Mouse (Mus musculus) hindbrain, embryonic 16.5 days (tissue): ENCODE data around the gene Sema5a. TPM values are rescaled to one million over a fixed set of nuclear protein-coding genes. Genes with fewer than 3 reads are reported as not detected.

ENCODE experiments used
- ATAC-seq: fragments of 200-750 bp; cut with Nextera tagmentation; 2 replicates; pipeline ENCODE4 v1.8.0; 2017; ENCODE audit warnings: moderate TSS enrichment, moderate library complexity
- H3K27ac ChIP-seq: fragments of 300-500 bp; sonication (generic); 2 replicates; pipeline ENCODE4 v1.5.1; 2014; ENCODE audit warnings: low read depth, mild to moderate bottlenecking, control low read depth, low read length, moderate library complexity
- H3K27me3 ChIP-seq: fragments of 300-500 bp; sonication (generic); replicated peaks from 2 replicates; pipeline ENCODE4 v1.6.1; 2014; ENCODE audit warnings: low read length; ENCODE audit not compliant: control insufficient read depth, insufficient read depth
- H3K36me3 ChIP-seq: fragments of 300-500 bp; sonication (generic); 2 replicates; pipeline ENCODE4 v1.6.1; 2014; ENCODE audit warnings: mild to moderate bottlenecking, low read length, moderate library complexity, mixed read lengths; ENCODE audit not compliant: control insufficient read depth, insufficient read depth
- H3K4me1 ChIP-seq: fragments of 300-500 bp; sonication (generic); 2 replicates; pipeline ENCODE4 v1.6.1; 2014; ENCODE audit warnings: low read depth, low read length; ENCODE audit not compliant: control insufficient read depth, insufficient read depth
- H3K4me2 ChIP-seq: fragments of 300-500 bp; sonication (generic); 2 replicates; pipeline ENCODE4 v1.6.1; 2014; ENCODE audit warnings: mild to moderate bottlenecking, low read length, control low read depth, moderate library complexity
- H3K4me3 ChIP-seq: fragments of 300-500 bp; sonication (generic); 2 replicates; pipeline ENCODE4 v1.5.1; 2014; ENCODE audit warnings: mild to moderate bottlenecking, low read length, control low read depth, moderate library complexity
- H3K9ac ChIP-seq: fragments of 300-500 bp; sonication (generic); 2 replicates; pipeline ENCODE4 v1.6.1; 2014; ENCODE audit warnings: low read depth, mild to moderate bottlenecking, control low read depth, low read length, moderate library complexity
- H3K9me3 ChIP-seq: fragments of 300-500 bp; sonication (generic); 2 replicates; pipeline ENCODE4 v1.6.1; 2014; ENCODE audit warnings: mild to moderate bottlenecking, low read length, moderate library complexity; ENCODE audit not compliant: control insufficient read depth
- WGBS: fragments of 180-500 bp; shearing (Covaris S2); extraction: QIAGEN DNeasy Blood & Tissue Kit; methylation state at CpG from one replicate; pipeline ENCODE4 v1.1.7; 2014; 5-methylcytosine and 5-hydroxymethylcytosine counted together
- polyA plus RNA-seq: library from polyadenylated mRNA; unstranded; fragments of >200 nt; fragmentation: Nextera tagmentation; extraction: Ambion mirVana; gene quantifications from 2 replicates; pipeline ENCODE4 v1.2.1, GENCODE M21; 2015

Gene Sema5a
- polyA plus RNA-seq, 1 experiment from 2014 or later = 10.1 TPM

DNA sequence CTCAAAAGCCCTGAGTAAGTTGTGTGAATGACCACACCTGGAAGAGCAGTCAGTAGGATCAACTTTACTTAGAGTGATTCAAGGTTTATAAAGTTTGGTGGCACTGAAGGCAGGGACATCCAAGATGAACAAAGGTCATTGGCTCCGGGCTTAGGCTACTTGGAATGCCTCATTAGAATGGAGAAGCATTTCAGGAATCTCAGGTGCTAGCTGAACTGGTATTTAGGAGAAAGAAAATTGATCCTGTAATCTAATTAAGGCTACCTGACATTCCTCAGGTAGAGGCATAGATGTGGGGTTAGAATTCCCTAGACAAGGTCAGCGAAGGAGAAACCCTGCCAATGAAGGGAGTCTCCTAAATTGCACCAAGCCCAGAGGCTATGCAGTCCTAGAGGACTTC lies 171.7 kb downstream of the Sema5a start:
- H3K36me3 ChIP-seq = no peaks in the 10 kb centered on the region
- H3K9ac ChIP-seq = no peak overlapping the region
- no peak for ATAC-seq
- H3K4me1 ChIP-seq = no peaks in the 10 kb centered on the region
- no peaks in the 10 kb centered on the region for H3K27me3 ChIP-seq
- no peak overlapping the region for H3K4me2 ChIP-seq
- WGBS = 94% methylated on average over 2 of the region's 2 CpGs
- H3K9me3 ChIP-seq = no peaks in the 10 kb centered on the region
- H3K27ac ChIP-seq = no peak overlapping the region
- no peak overlapping the region for H3K4me3 ChIP-seq

DNA sequence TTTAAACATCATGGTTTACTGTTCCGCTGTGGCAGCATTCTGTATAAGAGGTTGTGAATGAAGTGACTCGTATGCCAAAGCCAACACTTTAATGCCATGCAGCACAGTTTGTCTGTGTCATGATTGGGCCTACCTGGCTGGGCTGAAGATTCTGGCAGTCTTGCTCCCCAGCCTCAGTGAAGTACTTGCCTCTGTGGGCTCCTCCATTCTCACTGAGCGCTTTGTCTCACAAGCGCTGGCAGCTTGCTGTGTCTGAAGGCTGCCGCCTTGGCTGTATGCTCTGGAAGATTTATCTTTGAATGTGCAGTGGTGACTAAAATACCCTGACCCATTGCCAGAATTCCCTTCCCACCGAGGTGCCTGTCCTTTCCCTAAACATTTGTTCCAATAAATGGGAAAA lies 178.0 kb downstream of the Sema5a start:
- Histone ChIP-seq H3K9me3 (no peaks in the 10 kb centered on the region), H3K27ac (no peak overlapping the region), H3K36me3 (no peaks in the 10 kb centered on the region), H3K4me2 (no peak overlapping the region), H3K27me3 (no peaks in the 10 kb centered on the region), H3K9ac (no peak overlapping the region; the same call in 1 of the 2 replicates), H3K4me3 (no peak overlapping the region), H3K4me1 (peaks cover 5% of the 10 kb centered on the region; the same call in 1 of the 2 replicates)
- 68% methylated on average over 6 of the region's 6 CpGs for WGBS
- ATAC-seq = peak; percentile 56

DNA sequence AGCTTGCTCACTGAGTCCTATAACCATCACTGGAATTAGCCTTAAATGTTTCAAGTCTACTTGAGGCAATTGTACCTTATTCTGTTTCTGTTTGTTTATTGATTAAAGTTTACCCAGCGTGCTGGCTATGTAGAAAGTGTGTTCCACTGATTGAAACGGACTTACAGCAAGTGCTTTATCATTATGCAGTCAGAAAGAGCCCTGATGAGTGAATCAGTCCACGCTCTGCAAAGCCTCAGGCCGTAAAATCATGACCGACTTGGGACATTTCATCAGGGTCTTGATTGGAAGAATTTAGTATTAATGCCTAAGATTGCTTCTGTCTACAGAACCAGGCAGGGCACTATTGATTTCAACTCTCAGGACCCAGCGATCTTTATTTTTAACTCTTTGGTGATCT lies 178.5 kb downstream of the Sema5a start:
- WGBS = 70% methylated on average over 6 of the region's 6 CpGs
- no peak overlapping the region for H3K4me3 ChIP-seq
- H3K9ac ChIP-seq = no peak overlapping the region
- H3K4me2 ChIP-seq = no peak overlapping the region
- H3K4me1 ChIP-seq = peaks cover 5% of the 10 kb centered on the region; the same call in 1 of the 2 replicates
- H3K9me3 ChIP-seq = no peaks in the 10 kb centered on the region
- H3K27ac ChIP-seq = no peak overlapping the region
- H3K27me3 ChIP-seq = no peaks in the 10 kb centered on the region
- no peaks in the 10 kb centered on the region for H3K36me3 ChIP-seq
- ATAC-seq = peak; percentile 12; the same call in 1 of the 2 replicates

DNA sequence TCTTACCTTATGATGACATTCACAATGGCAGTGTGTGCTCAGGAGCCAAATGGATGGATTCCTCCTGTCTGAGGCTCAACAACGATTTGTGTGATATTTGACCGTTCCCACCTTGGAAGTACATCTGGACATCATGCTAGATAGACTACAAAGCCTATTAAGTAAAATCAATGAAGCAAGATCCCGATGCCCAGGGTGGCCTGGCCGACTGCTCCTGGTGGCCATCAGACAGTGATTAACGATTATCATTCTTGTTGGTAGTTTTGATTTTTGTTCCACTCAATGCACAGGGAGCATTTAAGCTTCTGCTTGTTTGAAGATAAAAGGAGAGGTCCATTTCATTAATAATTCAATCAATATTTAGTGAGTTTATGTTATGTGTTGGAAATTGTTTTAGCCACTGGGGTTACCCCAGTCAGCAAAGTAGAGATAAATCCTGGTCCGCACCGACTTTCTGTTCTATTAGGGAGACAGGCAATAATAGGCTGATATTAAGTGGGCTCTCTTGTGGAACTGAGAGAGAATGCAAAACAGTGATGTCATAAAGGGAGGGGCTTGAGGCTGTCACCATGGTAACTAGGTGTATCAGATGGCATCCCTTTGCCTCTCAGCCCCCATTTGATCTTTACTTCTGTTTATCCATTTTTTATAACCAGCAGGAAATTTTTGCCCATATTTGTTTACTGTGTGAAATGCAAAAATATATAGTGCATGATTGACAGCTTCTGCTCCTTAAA lies 182.7 kb downstream of the Sema5a start:
- Histone ChIP-seq H3K4me3 (no peak overlapping the region), H3K9ac (no peak overlapping the region), H3K27me3 (no peaks in the 10 kb centered on the region), H3K27ac (no peak overlapping the region), H3K4me2 (no peak overlapping the region), H3K9me3 (no peaks in the 10 kb centered on the region), H3K36me3 (no peaks in the 10 kb centered on the region), H3K4me1 (peaks cover 5% of the 10 kb centered on the region; the same call in 1 of the 2 replicates)
- 59% methylated on average over 7 of the region's 7 CpGs for WGBS
- peak; percentile 41; the same call in 1 of the 2 replicates for ATAC-seq

DNA sequence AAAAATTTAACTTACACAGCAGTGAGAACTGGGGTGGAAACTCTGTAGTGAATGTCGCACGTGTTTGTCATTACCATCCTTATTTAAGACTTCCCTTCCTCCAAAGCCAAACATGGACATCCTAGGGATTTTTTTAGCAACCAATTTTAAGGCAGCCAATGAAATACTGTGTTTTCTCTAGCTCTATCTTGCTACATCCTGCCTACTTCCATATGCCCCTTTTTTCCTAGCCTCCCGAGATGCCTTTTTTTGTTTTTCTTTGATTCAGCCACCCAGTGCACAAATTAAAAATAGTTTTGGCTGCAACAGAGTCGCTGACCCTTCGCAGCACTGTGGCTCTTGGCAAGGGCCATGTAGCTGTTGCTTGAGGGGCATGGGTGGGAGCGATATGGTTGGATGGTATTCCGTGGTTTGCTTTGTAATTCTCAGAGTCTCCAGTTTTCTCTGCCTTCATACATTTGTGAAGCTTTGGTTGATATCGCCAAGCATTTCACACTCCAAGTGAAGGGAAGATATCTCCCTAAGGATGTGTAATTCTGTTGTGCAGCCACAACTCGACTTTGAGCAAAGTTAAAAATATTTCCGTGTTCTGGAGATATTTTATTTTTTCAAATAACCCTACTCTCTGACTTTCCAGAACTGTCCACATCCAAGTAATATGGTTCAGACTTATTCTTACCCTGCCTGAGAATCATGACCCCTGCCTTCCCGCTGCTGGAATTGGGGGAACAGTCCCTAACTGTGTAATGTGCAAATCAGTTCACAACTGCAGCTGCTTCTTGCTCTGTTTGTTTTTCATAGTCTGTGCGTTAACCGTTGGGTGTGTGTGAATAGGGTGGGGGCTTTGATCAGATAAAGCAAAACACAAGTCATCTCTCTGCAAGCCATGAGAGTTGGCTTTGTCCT lies 188.6 kb downstream of the Sema5a start:
- WGBS = 64% methylated on average over 13 of the region's 13 CpGs
- Histone ChIP-seq H3K36me3 (no peaks in the 10 kb centered on the region), H3K27ac (no peak overlapping the region), H3K4me1 (no peaks in the 10 kb centered on the region), H3K9ac (no peak overlapping the region), H3K27me3 (no peaks in the 10 kb centered on the region), H3K9me3 (no peaks in the 10 kb centered on the region), H3K4me2 (no peak overlapping the region), H3K4me3 (no peak overlapping the region)
- no peak; the same call in 1 of the 2 replicates for ATAC-seq

DNA sequence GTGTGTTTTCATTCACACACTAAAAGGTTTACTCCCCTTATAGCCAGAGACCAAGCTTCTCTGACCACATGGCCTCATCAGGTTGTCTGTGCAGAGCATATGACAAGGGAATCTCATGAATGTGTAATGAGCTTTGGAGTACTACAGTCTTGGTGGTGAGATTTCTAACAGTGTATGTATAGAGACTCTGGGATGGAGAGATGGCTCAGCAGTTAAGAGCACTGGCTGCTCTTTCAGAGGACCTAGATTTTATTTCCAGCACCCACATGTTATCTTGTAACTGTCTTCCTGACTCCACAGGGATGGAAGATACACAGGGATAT lies 189.2 kb downstream of the Sema5a start:
- no peak overlapping the region for H3K27ac ChIP-seq
- no peak overlapping the region for H3K9ac ChIP-seq
- no peak overlapping the region for H3K4me2 ChIP-seq
- H3K4me1 ChIP-seq = no peaks in the 10 kb centered on the region
- H3K27me3 ChIP-seq = no peaks in the 10 kb centered on the region
- no peak overlapping the region for H3K4me3 ChIP-seq
- no peaks in the 10 kb centered on the region for H3K9me3 ChIP-seq
- ATAC-seq = peak; percentile 61
- no peaks in the 10 kb centered on the region for H3K36me3 ChIP-seq

DNA sequence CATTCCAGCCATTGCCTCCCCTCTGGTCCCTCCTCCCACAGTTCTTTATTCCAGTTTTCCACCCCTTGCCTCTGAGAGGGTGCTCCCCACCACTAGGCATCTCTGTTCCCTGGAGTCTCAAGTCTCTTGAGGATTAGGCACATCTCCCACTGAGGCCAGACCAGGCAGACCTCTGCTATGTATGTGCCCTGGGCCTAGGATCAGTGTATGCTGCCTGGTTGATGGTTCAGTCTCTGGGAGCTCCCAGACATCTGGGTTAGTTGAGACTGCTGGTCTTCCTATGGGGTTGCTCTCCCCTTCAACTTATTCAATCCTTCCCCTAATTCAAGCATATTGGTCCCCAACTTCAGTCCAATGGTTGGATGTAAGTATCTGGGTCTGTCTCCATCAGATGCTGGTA lies 189.7 kb downstream of the Sema5a start:
- H3K4me1 ChIP-seq = no peaks in the 10 kb centered on the region
- no peak for ATAC-seq
- H3K9me3 ChIP-seq = no peaks in the 10 kb centered on the region
- H3K4me2 ChIP-seq = no peak overlapping the region
- H3K9ac ChIP-seq = no peak overlapping the region
- no peaks in the 10 kb centered on the region for H3K27me3 ChIP-seq
- no peaks in the 10 kb centered on the region for H3K36me3 ChIP-seq
- H3K4me3 ChIP-seq = no peak overlapping the region
- H3K27ac ChIP-seq = no peak overlapping the region

DNA sequence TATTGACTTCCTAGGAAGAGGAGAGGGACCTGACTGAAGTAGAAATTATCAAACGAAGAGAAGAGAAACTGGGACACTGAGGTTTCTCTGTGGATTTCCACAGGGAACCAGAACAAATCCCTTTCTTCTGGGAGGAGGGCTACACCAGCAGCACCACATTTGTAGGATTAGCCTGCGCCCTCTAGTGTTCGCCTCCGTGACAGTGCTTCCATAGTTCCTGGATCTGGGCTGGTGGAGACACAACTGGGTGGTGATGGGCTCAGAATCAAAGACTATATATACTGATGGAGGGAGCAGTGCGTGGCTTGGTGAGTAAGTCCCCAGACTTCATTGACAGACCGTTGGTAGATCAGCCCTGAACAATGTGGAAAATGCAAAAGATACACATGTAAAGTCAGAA lies 193.0 kb downstream of the Sema5a start:
- Histone ChIP-seq H3K4me2 (no peak overlapping the region), H3K27ac (no peak overlapping the region), H3K4me3 (no peak overlapping the region), H3K4me1 (no peaks in the 10 kb centered on the region), H3K9ac (no peak overlapping the region), H3K27me3 (no peaks in the 10 kb centered on the region), H3K9me3 (no peaks in the 10 kb centered on the region), H3K36me3 (no peaks in the 10 kb centered on the region)
- 28% methylated on average over 6 of the region's 6 CpGs for WGBS
- ATAC-seq = peak; percentile 70; the same call in 1 of the 2 replicates

DNA sequence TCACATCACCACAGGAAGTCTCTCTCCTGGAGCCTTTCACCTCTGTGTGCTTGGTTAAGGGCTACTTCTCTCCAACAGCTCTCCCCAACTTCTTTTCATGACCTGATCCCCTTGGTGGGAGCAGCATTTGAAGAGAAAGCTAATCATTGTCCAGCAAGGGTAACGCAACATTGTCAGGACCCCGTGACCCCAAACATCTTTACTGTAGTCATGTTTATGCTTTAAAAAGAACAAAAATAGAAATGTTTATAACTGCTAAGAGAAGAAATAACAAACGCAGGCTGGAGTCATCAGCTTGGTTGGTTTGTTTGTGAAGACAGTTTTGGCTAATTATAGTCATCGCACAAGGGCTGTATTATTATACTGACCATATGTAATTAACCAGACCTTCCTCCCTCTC lies 198.1 kb downstream of the Sema5a start:
- H3K9me3 ChIP-seq = no peaks in the 10 kb centered on the region
- H3K4me1 ChIP-seq = no peaks in the 10 kb centered on the region
- 80% methylated on average over 4 of the region's 4 CpGs for WGBS
- no peak overlapping the region for H3K4me3 ChIP-seq
- H3K27ac ChIP-seq = no peak overlapping the region
- H3K4me2 ChIP-seq = no peak overlapping the region
- H3K27me3 ChIP-seq = no peaks in the 10 kb centered on the region
- no peak for ATAC-seq
- H3K9ac ChIP-seq = no peak overlapping the region
- H3K36me3 ChIP-seq = no peaks in the 10 kb centered on the region
